Mouse (Mus musculus) skeletal muscle tissue, adult 2 months (tissue): ENCODE results near the gene Adamts3.

Experiments used
- DNase-seq: peaks from one replicate; pipeline ENCODE4 v3.0.0-alpha.2; 2012; ENCODE audit warnings: low read depth, low spot score

The Adamts3 gene

GRCm38 (mm10) chr5:89883051-89883907 is at the start of gene Adamts3:
Gene Adamts3 (minus strand): TSS chr5:89883334.
- DNase-seq, result peak; percentile 9

GRCm38 (mm10) chr5:89931511-89931910 is 48.4 kb upstream of the Adamts3 start:
- DNase-seq, result no peak

GRCm38 (mm10) chr5:89912359-89912758 is 29.2 kb upstream of the Adamts3 start:
- DNase-seq, result no peak

- DNase-seq, result no peak
These were observed 28.8 kb upstream of the Adamts3 start for GRCm38 (mm10) chr5:89911950-89912349.

GRCm38 (mm10) chr5:89911508-89911907 is 28.4 kb upstream of the Adamts3 start:
- no peak for DNase-seq

- no peak for DNase-seq
These were observed 23.8 kb upstream of the Adamts3 start for GRCm38 (mm10) chr5:89906884-89907431.

- no peak for DNase-seq
These were observed 17.9 kb upstream of the Adamts3 start for GRCm38 (mm10) chr5:89901026-89901425.

- DNase-seq, result peak; percentile 19
These were observed 14.4 kb upstream of the Adamts3 start for GRCm38 (mm10) chr5:89897495-89897894.

- DNase-seq, result no peak
These were observed 12.4 kb upstream of the Adamts3 start for GRCm38 (mm10) chr5:89895520-89895919.

GRCm38 (mm10) chr5:89884991-89885390 is 1.9 kb upstream of the Adamts3 start:
- DNase-seq, result no peak

GRCm38 (mm10) chr5:89883908-89884204 is 722 bp upstream of the Adamts3 start:
- DNase-seq, result no peak

GRCm38 (mm10) chr5:89882091-89882734 is 921 bp downstream of the Adamts3 start:
- peak; percentile 28 for DNase-seq

GRCm38 (mm10) chr5:89881425-89881824 is 1.7 kb downstream of the Adamts3 start:
- DNase-seq, result no peak

GRCm38 (mm10) chr5:89878866-89879392 is 4.2 kb downstream of the Adamts3 start:
- DNase-seq, result no peak

GRCm38 (mm10) chr5:89872661-89873060 is 10.5 kb downstream of the Adamts3 start:
- DNase-seq, result no peak

- DNase-seq, result no peak
These were observed 23.5 kb downstream of the Adamts3 start for GRCm38 (mm10) chr5:89859603-89860002.

GRCm38 (mm10) chr5:89858837-89859236 is 24.3 kb downstream of the Adamts3 start:
- DNase-seq, result no peak

- DNase-seq, result no peak
These were observed 36.6 kb downstream of the Adamts3 start for GRCm38 (mm10) chr5:89846551-89846950.

- DNase-seq, result peak; percentile 85
These were observed 38.8 kb downstream of the Adamts3 start for GRCm38 (mm10) chr5:89844354-89844753.

GRCm38 (mm10) chr5:89843478-89843877 is 39.7 kb downstream of the Adamts3 start:
- no peak for DNase-seq

GRCm38 (mm10) chr5:89839627-89840026 is 43.5 kb downstream of the Adamts3 start:
- peak; percentile 32 for DNase-seq

GRCm38 (mm10) chr5:89821175-89821574 is 62.0 kb downstream of the Adamts3 start:
- no peak for DNase-seq

- DNase-seq, result no peak
These were observed 63.6 kb downstream of the Adamts3 start for GRCm38 (mm10) chr5:89819531-89819930.
